21 mouse cellular contexts compared by ENCODE assay signal in genomic region chr7:52583135-52583534, GRCm38 (mm10).
DNase-seq lines count a peak whose midpoint lies in the region; ATAC-seq and TF ChIP-seq lines count a peak whose summit lies in the region.
"Had no signal": no experiment of that assay in that cellular context is flagged by ENCODE, and none has a peak within 500 bp of the region (broad histone marks: within the 10 kb centered on the region; RNA-seq: fewer than 3 reads in every experiment).

No protein-coding gene starts in this region.

- no peaks in the 10 kb centered on the region for H3K36me3 ChIP-seq in embryonic facial prominence, embryonic 14.5 days (ENCODE audit: control insufficient read depth, insufficient read depth, low read length)
- H3K36me3 ChIP-seq in embryonic facial prominence, embryonic 10.5 days (replicated peaks) = no peaks in the 10 kb centered on the region
- H3K36me3 ChIP-seq in hindbrain, embryonic 13.5 days = no peaks in the 10 kb centered on the region
- no peaks in the 10 kb centered on the region for H3K36me3 ChIP-seq in hindbrain, embryonic 10.5 days
- H3K36me3 ChIP-seq in hindbrain, embryonic 15.5 days = no peaks in the 10 kb centered on the region
- H3K36me3 ChIP-seq: embryonic facial prominence, embryonic 13.5 days; limb, embryonic 13.5 days; lung, embryonic 15.5 days; neural tube, embryonic 13.5 days had no signal

- H3K9me3 ChIP-seq in embryonic facial prominence, embryonic 14.5 days (ENCODE audit: control insufficient read depth, low read length) = no peaks in the 10 kb centered on the region
- no peaks in the 10 kb centered on the region for H3K9me3 ChIP-seq in embryonic facial prominence, embryonic 10.5 days
- no peaks in the 10 kb centered on the region for H3K9me3 ChIP-seq in hindbrain, embryonic 13.5 days
- no peaks in the 10 kb centered on the region for H3K9me3 ChIP-seq in hindbrain, embryonic 10.5 days
- H3K9me3 ChIP-seq in hindbrain, embryonic 15.5 days = no peaks in the 10 kb centered on the region
- H3K9me3 ChIP-seq: embryonic facial prominence, embryonic 13.5 days; limb, embryonic 13.5 days; lung, embryonic 15.5 days; megakaryocyte, embryonic 14.5 days; neural tube, embryonic 13.5 days had no signal

- intact Hi-C loops in left cerebral cortex, postnatal 4 days (cut with DNase I) = no loop called here
- intact Hi-C loops in left cerebral cortex, adult 2 months (cut with DNase I) = no loop called here

- H3K27ac ChIP-seq in embryonic facial prominence, embryonic 14.5 days (replicated peaks; ENCODE audit: low read depth, low read length) = no peak overlapping the region
- no peak overlapping the region for H3K27ac ChIP-seq in embryonic facial prominence, embryonic 10.5 days (replicated peaks)
- H3K27ac ChIP-seq in hindbrain, embryonic 13.5 days = no peak overlapping the region
- no peak overlapping the region for H3K27ac ChIP-seq in hindbrain, embryonic 10.5 days
- H3K27ac ChIP-seq in left cerebral cortex, adult 2 months = no peak overlapping the region
- no peak overlapping the region for H3K27ac ChIP-seq in hindbrain, embryonic 15.5 days (replicated peaks)
- H3K27ac ChIP-seq: embryonic facial prominence, embryonic 13.5 days; limb, embryonic 13.5 days; liver, embryonic 14.5 days; lung, embryonic 15.5 days; neural tube, embryonic 13.5 days had no signal

- peak; percentile 5 for DNase-seq in embryonic facial prominence, embryonic 14.5 days (ENCODE audit: low spot score)
- no peak for DNase-seq in embryonic facial prominence, embryonic 10.5 days (ENCODE audit: low spot score)
- DNase-seq in hindbrain, embryonic 10.5 days (ENCODE audit: low spot score) = no peak
- DNase-seq in left cerebral cortex, postnatal 4 days = peak; percentile 17
- no peak for DNase-seq in left cerebral cortex, adult 2 months (ENCODE audit: extremely low spot score in 1 of 2, low spot score in 2 of 2)
- DNase-seq: adrenal gland, postnatal 25 days; cerebellum, adult 9-11 months; kidney, adult 9 months; layer of hippocampus, postnatal 36 days; lung, postnatal 36 days; midbrain, embryonic 14.5 days had no signal

- WGBS in embryonic facial prominence, embryonic 14.5 days = 39% methylated on average over 2 of the region's 2 CpGs
- WGBS in embryonic facial prominence, embryonic 10.5 days = 77% methylated on average over 2 of the region's 2 CpGs
- WGBS in hindbrain, embryonic 13.5 days = 69% methylated on average over 2 of the region's 2 CpGs
- WGBS in hindbrain, embryonic 10.5 days = 76% methylated on average over 2 of the region's 2 CpGs
- WGBS in hindbrain, embryonic 15.5 days = 59% methylated on average over 2 of the region's 2 CpGs

- no peaks in the 10 kb centered on the region for H3K27me3 ChIP-seq in embryonic facial prominence, embryonic 14.5 days (replicated peaks; ENCODE audit: control insufficient read depth, insufficient read depth, low read length)
- H3K27me3 ChIP-seq in embryonic facial prominence, embryonic 10.5 days (replicated peaks; ENCODE audit: low read depth, poor library complexity, severe bottlenecking) = no peaks in the 10 kb centered on the region
- H3K27me3 ChIP-seq in hindbrain, embryonic 13.5 days = no peaks in the 10 kb centered on the region
- no peaks in the 10 kb centered on the region for H3K27me3 ChIP-seq in hindbrain, embryonic 10.5 days (ENCODE audit: insufficient read depth, poor library complexity, severe bottlenecking)
- H3K27me3 ChIP-seq in hindbrain, embryonic 15.5 days = no peaks in the 10 kb centered on the region
- H3K27me3 ChIP-seq: embryonic facial prominence, embryonic 13.5 days; limb, embryonic 13.5 days; lung, embryonic 15.5 days; megakaryocyte, embryonic 14.5 days; neural tube, embryonic 13.5 days had no signal

- no peak overlapping the region for H3K9ac ChIP-seq in embryonic facial prominence, embryonic 14.5 days (ENCODE audit: low read depth, low read length)
- H3K9ac ChIP-seq in hindbrain, embryonic 13.5 days = no peak overlapping the region
- H3K9ac ChIP-seq in hindbrain, embryonic 15.5 days = no peak overlapping the region
- H3K9ac ChIP-seq: embryonic facial prominence, embryonic 13.5 days; limb, embryonic 13.5 days; liver, embryonic 14.5 days; lung, embryonic 15.5 days; neural tube, embryonic 13.5 days had no signal

- no peak overlapping the region for H3K4me3 ChIP-seq in embryonic facial prominence, embryonic 14.5 days (ENCODE audit: low read depth, low read length)
- no peak overlapping the region for H3K4me3 ChIP-seq in embryonic facial prominence, embryonic 10.5 days
- no peak overlapping the region for H3K4me3 ChIP-seq in hindbrain, embryonic 13.5 days
- H3K4me3 ChIP-seq in hindbrain, embryonic 10.5 days = no peak overlapping the region
- no peak overlapping the region for H3K4me3 ChIP-seq in left cerebral cortex, adult 2 months
- H3K4me3 ChIP-seq in hindbrain, embryonic 15.5 days = no peak overlapping the region
- H3K4me3 ChIP-seq: embryonic facial prominence, embryonic 13.5 days; limb, embryonic 13.5 days; lung, embryonic 15.5 days; megakaryocyte, embryonic 14.5 days; neural tube, embryonic 13.5 days had no signal

- no peak overlapping the region for H3K4me2 ChIP-seq in embryonic facial prominence, embryonic 14.5 days (ENCODE audit: low read depth, low read length)
- H3K4me2 ChIP-seq in hindbrain, embryonic 13.5 days = no peak overlapping the region
- no peak overlapping the region for H3K4me2 ChIP-seq in hindbrain, embryonic 15.5 days
- H3K4me2 ChIP-seq: embryonic facial prominence, embryonic 13.5 days; limb, embryonic 13.5 days; lung, embryonic 15.5 days; neural tube, embryonic 13.5 days had no signal

- no peak for ATAC-seq in embryonic facial prominence, embryonic 14.5 days (ENCODE audit: low read depth)
- peak; percentile 43 for ATAC-seq in hindbrain, embryonic 13.5 days (ENCODE audit: low FRiP score)
- peak; percentile 75 for ATAC-seq in hindbrain, embryonic 15.5 days (ENCODE audit: low FRiP score, low read depth)
- ATAC-seq: CD4-positive, CD25-positive, alpha-beta regulatory T cell, adult 4 months; intestine, embryonic 16.5 days had no signal

- H3K4me1 ChIP-seq in embryonic facial prominence, embryonic 14.5 days (ENCODE audit: control insufficient read depth, insufficient read depth, low read length) = no peaks in the 10 kb centered on the region
- H3K4me1 ChIP-seq in embryonic facial prominence, embryonic 10.5 days = no peaks in the 10 kb centered on the region
- no peaks in the 10 kb centered on the region for H3K4me1 ChIP-seq in hindbrain, embryonic 13.5 days (replicated peaks)
- H3K4me1 ChIP-seq in hindbrain, embryonic 10.5 days (replicated peaks) = no peaks in the 10 kb centered on the region
- no peaks in the 10 kb centered on the region for H3K4me1 ChIP-seq in hindbrain, embryonic 15.5 days (replicated peaks)
- H3K4me1 ChIP-seq: embryonic facial prominence, embryonic 13.5 days; limb, embryonic 13.5 days; lung, embryonic 15.5 days; megakaryocyte, embryonic 14.5 days; neural tube, embryonic 13.5 days had no signal

- TF ChIP-seq CTCF in left cerebral cortex, adult 2 months (IDR thresholded peaks at IDR 0.05) = no peak

Comparison
In these comparisons a context has a peak if more than half of its experiments do, and no peak if none do; other contexts are left out.
1. DNase-seq: peak in embryonic facial prominence, embryonic 14.5 days (single experiment) and left cerebral cortex, postnatal 4 days (single experiment); none in embryonic facial prominence, embryonic 10.5 days (single experiment), hindbrain, embryonic 10.5 days (single experiment) and left cerebral cortex, adult 2 months (0 of 2).